Mouse (Mus musculus): ENCODE measurements around the gene Sult6b2.

DNA sequence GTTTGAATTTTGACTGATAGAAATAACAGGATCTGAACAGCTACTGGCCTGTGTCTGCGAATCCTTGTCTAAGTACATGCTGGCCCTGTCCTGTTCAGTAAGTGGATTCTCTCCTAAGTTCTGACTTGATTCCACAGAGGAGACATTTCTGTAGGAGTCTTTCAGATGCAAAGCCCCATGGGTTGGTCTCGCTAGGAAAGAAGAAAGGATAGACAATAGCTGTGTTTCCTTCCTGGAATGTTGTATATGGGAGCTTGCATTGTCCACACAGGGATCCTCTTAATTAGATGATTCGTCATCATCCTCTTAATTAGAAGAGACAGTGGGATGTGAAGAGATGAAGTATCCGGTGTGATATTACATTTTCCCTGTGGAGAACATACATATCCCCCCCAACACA is 42.6 kb upstream of the Sult6b2 start:
- TF ChIP-seq EP300 (IDR thresholded peaks at IDR 0.05; ENCODE audit: low read depth), result no peak
- TF ChIP-seq CTCF (IDR thresholded peaks at IDR 0.05; ENCODE audit: low read depth), result no peak
